Mouse (Mus musculus) CH12F3 (cell line): Measurements from ENCODE around the gene Pilrb1.
"Not testable (repeated sequence)": the region's sequence is repeated elsewhere in the genome, so short reads cannot be mapped to it uniquely, and the experiment has no call there.

Experiments used
- in situ Hi-C: fragments of 300-500 bp; cut with MboI; formaldehyde crosslinking; loops from 2 replicates; pipeline ENCODE4 v1.14.3; 2020; ENCODE audit warnings: low sequenced_read_pairs

Gene Pilrb1

DNA sequence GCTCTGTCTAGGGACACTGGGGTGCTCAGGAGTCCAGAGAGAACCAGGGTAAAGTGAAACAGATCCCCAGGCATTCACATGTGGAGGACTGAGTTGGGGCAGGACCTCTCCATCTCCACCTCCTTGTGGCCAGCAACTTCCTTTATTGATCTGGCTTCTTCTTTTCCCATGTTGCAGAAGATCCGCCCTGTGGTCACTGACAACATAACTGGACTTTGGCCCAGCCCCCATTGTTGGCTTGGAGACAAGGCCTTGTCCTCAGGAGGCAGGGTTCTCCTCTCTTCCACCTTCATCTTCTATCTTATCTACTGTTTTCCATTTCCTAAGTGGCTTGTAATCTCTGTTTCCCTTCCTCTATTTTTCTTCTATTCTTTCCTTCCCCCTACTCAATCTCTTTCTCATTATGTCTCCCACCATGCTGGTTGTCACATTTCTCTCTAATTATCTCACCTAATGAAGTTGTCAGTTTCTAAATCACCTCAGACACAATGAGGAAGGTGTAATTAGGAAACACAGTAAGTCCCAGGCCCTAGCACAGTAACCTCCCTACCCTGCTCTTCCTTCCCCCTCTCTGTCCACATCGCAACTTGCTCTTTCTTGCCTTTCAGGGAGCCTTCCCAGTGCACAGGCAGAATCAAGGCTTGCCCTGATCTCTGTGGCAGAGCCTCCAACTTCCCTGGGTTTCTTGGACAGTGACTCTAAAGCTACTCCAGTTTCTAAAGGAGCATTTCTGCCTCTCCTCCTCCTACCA is at the start of gene Pilrb1:
Pilrb1 (minus strand) TSS at position 147 of the 751 bp plus-strand sequence.
- in situ Hi-C loops: not testable (repeated sequence)

DNA sequence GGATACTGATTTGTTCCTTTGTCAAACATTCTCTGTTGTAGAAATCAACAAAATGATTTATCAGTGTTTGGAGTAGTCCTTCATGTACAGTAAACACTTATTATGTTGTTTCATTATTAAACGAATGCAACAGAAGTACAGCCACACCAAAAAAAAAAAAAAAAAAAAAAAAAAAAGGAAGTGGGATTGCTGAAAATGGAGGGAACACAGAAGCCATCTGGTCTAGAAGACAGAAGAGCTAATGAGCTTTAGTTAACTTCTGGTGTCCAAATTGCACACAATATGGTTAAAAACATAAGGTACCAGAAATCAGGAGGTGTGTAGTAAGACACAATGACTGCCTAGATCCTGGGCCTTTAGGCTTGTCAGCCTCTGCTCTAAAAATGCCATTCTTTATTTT is 39.9 kb upstream of the Pilrb1 start:
- in situ Hi-C loops: no loop called here

DNA sequence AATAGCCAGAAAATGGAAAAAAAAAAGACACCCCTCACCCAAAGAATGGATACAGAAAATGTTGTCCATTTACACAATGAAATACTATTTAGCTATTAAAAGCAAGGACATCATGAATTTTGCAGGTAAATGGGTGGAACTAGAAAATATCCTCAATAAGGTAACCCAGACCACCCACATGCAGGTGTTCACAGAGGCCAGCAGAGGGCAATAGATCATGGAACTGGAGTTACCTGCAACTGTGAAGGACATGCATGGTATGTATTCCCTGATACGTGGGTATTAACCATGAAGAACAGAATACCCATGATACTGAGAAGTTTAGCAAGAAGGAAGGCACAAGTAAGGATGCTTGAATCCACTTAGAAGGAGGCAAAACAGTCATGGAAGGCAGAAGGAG is 35.0 kb upstream of the Pilrb1 start:
- in situ Hi-C loops: no loop called here

DNA sequence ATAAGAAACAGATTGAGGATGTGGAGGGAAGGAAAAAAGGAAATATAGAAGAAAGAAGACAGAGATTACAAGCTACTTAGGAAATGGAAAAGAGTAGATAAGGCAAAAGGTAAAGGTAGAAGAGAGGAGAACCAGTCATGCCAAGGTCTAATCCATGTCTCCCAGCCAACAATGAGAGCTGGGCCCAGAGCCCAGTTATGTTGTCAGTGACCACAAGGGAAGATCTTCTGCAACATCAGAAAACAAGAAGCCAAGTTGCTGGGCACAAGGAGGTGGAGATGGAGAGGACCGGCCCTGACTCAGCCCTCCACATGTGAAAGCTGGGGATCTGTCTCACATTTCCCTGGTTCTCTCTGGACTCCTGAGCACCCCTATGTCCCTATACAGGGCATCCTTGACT is 29.8 kb upstream of the Pilrb1 start:
- in situ Hi-C loops: no loop called here

DNA sequence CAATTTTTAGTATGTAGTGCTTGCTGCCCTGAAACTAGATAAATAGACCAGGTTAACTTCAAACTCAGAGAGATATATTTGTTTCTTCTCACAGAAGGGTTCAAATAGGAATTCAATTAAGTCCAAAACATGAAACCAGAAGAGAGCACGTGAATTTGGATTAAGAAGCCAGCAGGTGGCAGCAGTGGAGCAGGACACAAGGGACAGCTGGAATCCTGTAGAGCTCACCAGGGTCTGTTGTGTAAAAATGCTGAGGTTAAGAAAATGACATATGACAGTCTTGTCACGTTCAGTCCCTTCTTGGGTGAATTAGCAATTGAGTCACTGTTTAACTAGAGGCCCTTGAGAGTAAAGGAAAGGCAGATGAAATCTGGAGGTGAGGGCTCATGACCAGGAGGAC is 28.0 kb upstream of the Pilrb1 start:
- in situ Hi-C loops: no loop called here

DNA sequence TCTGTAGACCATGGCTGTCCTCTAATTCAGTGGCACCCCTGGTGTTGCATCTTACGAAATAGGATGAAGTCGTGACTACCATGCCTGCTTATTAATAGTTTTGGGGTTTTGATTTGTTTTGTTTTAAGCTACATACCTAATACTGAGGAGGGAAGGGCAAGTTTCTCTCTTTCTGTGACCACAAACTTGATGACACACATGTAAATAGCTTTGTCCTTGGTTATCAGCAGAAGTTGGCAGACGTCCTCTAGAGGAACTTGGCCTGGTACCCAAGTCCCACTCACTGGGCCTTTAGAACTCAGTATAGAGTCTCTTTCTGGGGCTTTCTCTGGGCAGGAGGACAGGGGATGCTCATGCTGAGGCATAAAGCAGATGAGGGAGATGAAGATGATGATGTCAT is 25.4 kb upstream of the Pilrb1 start:
- in situ Hi-C loops: no loop called here

DNA sequence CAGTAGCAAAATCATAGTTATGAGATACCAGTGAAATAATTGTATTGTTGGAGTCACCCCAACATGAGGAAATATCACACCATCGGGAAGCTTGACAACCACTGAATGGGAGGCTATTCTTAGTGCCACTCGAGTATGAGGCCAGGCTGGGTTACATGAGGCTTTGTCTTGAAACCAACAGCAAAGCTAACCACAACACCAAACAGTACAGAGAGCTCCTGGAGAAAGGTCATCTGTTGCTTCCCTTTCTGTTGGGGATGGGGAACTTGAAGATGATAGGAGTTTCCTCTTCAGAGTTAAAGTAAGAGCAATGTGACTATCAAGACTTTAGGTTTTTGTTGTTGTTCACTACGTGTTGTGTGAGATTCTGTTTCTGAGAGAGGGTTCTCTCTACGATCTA is 25.0 kb upstream of the Pilrb1 start:
- in situ Hi-C loops: no loop called here

DNA sequence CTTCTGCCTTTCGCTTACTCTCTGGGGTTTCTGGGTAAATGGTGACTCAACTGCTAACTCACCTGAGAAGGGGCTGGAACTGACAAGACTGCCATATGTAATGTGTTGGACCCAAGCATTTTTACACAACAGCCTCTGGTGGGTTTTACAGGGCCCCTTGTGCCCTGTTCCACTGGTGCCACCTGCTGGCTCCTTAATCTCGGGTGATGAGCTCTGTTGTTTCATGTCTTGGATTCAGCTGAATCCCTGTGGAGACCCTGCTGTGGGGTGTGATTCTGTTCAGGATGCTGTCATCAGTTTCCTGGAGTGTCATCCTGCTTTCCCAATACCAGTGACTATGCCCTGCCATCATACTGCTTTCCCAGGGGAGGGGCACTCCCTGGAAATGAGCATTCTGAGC is 20.0 kb upstream of the Pilrb1 start:
- in situ Hi-C loops: loop anchor here (5.0 kb wide), 1 partner anchor 86 kb away; no protein-coding TSS in a partner anchor

DNA sequence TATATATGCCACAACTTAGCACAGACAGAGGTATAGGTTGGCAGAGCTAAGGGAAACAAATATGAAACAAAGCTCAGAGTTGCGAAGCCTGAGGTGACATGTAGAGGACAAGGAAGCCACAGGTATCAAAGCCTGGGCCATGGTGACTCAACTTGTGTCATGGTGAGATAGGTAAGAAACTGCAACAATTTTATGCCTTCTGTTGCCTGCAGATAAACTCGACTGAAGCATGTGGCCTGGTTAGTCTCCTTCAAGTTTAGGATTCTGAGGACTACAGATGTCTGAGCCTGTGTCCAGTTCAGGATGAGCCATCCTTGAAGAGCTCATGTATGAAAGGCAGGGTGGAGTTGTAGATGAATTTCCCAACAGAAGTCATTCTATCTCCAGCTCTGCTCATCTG is 17.1 kb upstream of the Pilrb1 start:
- in situ Hi-C loops: loop anchor here (5.0 kb wide), 1 partner anchor 83 kb away; no protein-coding TSS in a partner anchor

DNA sequence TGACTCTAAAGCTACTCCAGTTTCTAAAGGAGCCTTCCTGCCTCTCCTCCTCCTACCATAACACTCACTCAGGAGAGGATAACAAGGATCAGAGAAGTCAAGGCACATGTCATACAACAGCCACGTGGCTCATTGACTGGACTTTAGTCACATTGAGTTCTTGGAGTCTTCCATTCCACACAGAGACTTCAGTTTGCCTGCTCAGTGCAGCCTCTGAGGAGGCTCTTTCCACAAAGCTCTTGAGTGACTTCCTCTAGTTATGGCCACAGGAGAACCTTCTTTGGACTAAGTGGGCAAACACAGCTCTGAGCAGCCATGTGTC is 14.4 kb upstream of the Pilrb1 start:
- in situ Hi-C loops: not testable (repeated sequence)

DNA sequence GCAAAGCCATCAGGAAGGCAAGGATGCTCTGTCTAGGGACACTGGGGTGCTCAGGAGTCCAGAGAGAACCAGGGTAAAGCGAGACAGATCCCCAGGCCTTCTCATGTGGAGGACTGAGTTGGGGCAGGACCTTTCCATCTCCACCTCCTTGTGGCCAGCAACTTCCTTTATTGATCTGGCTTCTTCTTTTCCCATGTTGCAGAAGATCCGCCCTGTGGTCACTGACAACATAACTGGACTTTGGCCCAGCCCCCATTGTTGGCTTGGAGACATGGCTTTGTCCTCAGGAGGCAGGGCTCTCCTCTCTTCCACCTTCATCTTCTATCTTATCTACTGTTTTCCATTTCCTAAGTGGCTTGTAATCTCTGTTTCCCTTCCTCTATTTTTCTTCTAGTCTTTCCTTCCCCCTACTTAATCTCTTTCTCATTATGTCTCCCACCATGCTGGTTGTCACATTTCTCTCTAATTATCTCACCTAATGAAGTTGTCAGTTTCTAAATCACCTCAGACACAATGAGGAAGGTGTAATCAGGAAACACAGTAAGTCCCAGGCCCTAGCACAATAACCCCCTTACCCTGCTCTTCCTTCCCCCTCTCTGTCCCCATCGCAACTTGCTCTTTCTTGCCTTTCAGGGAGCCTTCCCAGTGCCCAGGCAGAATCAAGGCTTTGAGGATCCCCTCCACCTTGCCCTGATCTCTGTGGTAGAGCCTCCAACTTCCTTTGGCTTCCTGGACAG is 13.9 kb upstream of the Pilrb1 start, which contains the start of gene Pilrb2:
Pilrb2 (minus strand) TSS at position 172 of the 737 bp plus-strand sequence.
- in situ Hi-C loops: not testable (repeated sequence)

DNA sequence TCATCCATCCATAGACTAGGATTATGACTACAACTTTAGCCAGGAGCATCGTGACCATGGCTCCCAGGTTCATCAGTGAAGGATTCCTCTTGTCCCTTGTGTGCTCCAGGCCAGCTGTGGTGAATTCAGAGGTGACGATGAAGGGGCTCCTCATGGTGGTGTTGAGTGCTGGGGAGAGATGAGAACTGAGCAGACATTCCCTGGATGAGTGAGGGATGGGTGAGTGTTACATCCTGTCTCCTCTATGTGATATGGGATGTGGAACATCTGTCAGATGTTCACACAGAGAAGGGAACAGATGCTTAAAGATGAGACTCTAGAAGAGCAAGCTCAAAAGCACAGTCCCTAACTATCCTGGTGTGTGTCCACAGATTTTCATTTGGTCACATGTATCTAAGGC is 10.7 kb upstream of the Pilrb1 start:
- in situ Hi-C loops: not testable (repeated sequence)

DNA sequence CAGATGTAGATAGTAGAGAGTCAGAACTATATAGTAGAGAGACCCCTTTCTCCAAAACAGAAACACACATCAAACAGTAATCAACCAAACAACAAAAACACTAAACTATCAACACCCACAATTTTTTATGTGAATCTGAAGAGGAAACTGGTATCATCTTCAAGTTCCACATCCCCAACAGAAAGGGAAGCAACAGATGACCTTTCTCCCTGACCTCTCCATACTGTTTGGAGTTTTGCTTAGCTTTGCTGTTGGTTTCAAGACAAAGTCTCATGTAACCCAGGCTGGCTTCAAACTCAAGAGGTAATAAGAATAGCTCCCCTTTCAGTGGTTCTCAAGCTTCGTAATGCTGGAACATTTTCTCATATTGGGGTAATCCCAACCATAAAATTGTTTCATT is 6.1 kb upstream of the Pilrb1 start:
- in situ Hi-C loops: not testable (repeated sequence)

DNA sequence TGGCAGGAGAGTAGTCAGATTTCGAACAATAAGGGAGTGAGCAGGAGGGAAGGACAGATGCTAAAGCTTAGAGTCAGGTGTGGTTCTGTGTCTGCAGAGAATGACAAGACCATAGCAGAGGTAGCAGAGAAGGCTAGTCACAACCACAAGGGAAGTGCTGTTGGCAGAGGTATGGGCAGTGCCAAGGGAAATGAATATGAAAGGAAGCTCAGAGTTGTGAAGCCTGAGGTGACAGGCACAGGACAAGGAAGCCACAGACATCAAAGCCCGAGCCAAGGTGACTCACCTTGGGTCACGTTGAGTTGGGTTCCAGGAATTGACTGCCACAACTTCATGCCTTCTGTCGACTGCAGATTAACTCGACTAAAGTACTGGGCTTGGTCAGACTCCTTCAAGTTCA is 1.0 kb downstream of the Pilrb1 start:
- in situ Hi-C loops: not testable (repeated sequence)

DNA sequence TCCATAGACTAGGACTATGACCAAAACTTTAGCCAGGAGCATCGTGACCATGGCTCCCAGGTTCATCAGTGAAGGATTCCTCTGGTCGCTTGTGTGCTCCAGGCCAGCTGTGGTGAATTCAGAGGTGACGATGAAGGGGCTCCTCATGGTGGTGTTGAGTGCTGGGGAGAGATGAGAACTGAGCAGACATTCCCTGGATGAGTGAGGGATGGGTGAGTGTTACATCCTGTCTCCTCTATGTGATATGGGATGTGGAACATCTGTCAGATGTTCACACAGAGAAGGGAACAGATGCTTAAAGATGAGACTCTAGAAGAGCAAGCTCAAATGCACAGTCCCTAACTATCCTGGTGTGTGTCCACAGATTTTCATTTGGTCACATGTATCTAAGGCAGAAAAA is 3.0 kb downstream of the Pilrb1 start:
- in situ Hi-C loops: not testable (repeated sequence)

DNA sequence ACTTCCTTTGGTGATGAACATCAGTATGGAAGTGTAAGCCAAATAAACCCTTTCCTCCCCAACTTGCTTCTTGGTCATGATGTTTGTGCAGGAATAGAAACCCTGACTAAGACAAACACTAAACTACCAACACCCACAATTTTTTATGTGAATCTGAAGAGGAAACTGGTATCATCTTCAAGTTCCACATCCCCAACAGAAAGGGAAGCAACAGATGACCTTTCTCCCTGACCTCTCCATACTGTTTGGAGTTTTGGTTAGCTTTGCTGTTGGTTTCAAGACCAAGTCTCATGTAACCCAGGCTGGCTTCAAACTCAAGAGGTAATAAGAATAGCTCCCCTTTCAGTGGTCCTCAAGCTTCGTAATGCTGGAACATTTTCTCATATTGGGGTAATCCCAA is 7.6 kb downstream of the Pilrb1 start:
- in situ Hi-C loops: not testable (repeated sequence)

DNA sequence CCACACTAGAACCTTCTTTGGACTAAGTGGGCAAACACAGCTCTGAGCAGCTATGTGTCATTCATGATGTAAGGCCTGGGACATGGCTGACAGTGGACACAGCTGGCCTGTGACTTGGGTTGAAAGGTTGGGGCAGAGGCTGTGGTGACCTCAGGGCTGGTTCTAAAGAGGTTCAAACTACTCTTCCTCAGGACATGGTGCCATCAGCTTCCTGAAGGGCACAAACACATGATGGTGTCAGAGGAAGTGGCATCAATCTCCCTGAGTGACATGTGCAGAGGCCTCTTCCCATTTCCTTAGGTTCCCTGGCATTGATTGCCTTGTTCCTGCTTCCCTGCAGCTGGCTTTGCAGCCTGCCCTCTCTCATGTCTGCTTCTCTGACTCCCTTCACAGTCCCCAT is 20.8 kb downstream of the Pilrb1 start:
- in situ Hi-C loops: not testable (repeated sequence)

DNA sequence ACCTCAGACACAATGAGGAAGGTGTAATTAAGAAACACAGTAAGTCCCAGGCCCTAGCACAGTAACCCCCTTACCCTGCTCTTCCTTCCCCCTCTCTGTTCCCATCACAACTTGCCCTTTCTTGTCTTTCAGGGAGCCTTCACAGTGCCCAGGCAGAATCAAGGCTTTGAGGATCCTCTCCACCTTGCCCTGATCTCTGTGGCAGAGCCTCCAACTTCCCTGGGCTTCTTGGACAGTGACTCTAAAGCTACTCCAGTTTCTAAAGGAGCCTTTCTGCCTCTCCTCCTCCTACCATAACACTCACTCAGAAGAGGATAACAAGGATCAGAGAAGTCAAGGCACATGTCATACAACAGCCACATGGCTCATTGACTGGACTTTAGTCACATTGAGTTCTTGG is 21.3 kb downstream of the Pilrb1 start:
- in situ Hi-C loops: no loop called here

DNA sequence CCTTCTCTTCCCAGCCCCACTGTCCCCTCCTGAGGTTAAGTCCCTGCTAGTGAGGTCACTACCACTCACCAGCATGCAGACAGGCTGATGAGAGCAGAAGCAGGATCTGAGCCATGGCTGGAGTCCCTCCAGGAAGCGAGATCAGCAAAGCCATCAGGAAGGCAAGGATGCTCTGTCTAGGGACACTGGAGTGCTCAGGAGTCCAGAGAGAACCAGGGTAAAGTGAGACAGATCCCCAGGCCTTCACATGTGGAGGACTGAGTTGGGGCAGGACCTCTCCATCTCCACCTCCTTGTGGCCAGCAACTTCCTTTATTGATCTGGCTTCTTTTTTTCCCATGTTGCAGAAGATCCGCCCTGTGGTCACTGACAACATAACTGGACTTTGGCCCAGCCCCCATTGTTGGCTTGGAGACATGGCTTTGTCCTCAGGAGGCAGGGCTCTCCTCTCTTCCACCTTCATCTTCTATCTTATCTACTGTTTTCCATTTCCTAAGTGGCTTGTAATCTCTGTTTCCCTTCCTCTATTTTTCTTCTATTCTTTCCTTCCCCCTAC is 21.9 kb downstream of the Pilrb1 start, which contains the start of gene Pilra:
Pilra (minus strand) TSS at position 316 of the 555 bp plus-strand sequence.
- in situ Hi-C loops: not testable (repeated sequence)

DNA sequence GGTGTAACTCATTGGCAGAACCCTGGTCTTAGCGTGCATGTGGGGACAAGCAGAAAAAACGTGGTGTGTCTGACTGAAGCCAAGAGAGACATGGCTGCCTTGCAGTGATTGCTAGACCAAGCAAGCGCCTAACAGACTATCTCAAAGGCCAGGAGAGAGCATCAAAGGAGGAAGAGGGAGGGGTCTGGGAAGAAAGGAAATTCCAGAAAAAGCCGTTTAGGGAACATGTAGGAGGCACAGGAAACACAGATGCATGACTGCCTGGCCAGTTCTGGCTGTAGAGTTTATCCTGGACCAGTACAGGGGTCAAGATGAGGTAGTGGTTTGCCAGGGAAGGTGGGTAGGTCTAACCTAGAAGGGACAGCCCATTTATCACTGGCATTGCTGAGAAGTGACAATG is 24.4 kb downstream of the Pilrb1 start:
- in situ Hi-C loops: no loop called here

DNA sequence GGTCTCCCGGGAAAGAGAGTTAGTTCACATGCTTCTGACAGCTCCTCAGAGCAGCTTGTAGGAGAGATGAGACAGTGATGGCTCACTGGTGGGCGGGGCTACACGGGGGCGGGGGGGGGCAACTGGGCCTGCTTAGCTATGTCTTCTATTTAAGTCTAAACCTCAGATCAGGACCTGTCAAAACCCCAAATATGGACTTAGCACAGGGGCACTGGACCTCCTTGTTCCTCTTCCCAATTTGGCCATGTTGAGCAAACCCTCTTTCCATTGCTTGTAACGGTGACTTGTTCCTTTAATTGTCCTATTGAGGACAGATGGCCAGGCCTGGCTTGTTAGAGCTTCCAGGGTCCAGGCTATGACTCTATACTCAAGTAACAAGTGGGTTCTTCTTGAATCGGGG is 26.4 kb downstream of the Pilrb1 start:
- in situ Hi-C loops: no loop called here

DNA sequence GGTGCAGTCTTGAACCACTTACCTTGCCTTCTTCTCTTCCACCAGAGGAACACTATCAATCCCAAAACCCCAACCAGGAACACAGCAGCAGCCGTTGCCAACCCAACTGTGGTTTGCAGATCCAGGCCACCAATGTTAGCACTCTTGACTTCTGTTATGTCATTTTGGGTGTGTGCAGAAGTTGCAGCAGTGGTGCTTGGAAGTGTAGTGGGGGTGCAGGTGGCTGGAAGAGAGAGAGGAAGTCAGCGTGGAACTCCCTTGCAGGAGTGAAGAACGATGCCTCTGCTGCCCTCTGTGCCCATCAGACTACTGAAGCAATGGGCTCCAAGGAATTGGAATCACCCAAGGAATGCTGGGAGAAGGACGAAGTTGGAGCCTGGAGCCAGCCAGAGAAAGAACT is 26.8 kb downstream of the Pilrb1 start:
- in situ Hi-C loops: no loop called here
